In genomic region chr2:11762541-11762940, GRCm38 (mm10) we compare ENCODE assay signal across 24 mouse cellular contexts. TPM values are rescaled to one million over a fixed set of nuclear protein-coding genes. Genes with fewer than 3 reads are reported as not detected.
"Had no signal": no experiment of that assay in that cellular context is flagged by ENCODE, and none has a peak within 500 bp of the region (broad histone marks: within the 10 kb centered on the region; RNA-seq: fewer than 3 reads in every experiment).

No protein-coding gene starts in this region.

- ATAC-seq: forebrain, embryonic 13.5 days; forebrain, embryonic 14.5 days; forebrain, embryonic 15.5 days; forebrain, embryonic 16.5 days; forebrain, postnatal 0 days had no signal

- DNase-seq: cerebellum, adult 2 months; cerebellum, adult 8-10 months; cerebellum, adult 9-10 months; cerebellum, adult 9-11 months; cerebellum, postnatal 10 days; cerebellum, postnatal 14 days; cerebellum, postnatal 25 days; cerebellum, postnatal 36 days; embryo, embryonic 11 days; forebrain, postnatal 0 days; gastrocnemius, adult 2 months; gastrocnemius, postnatal 10 days; gastrocnemius, postnatal 14 days; gastrocnemius, postnatal 25 days; gastrocnemius, postnatal 36 days; heart, adult 11 months; heart, adult 18-20 months; heart, adult 2 months had no signal

RNA-seq across cellular contexts. Expression of gene Il15ra, which starts 57.5 kb away (rescaled TPM):
- polyA plus RNA-seq: erythroblast, embryonic 14.5 days; forebrain, embryonic 12.5 days had no signal
